Mouse (Mus musculus) kidney, adult 2 months (tissue): ENCODE measurements at regions not wholly inside any gene's neighbourhood (a gene's known extent, or its start where the extent isn't known, plus 50 kb on each side); places are given as distances from the start of the nearest gene placed in this dataset.

Experiments used
- CTCF ChIP-seq: fragments of 200-500 bp; conservative IDR thresholded peaks from 2 replicates; pipeline ENCODE4 v1.5.1; 2011; ENCODE audit warnings: low read depth, mild to moderate bottlenecking, control low read depth, low read length, moderate library complexity, mixed read lengths; ENCODE audit not compliant: insufficient read depth, insufficient read length
- POLR2A ChIP-seq: fragments of 200-500 bp; IDR thresholded peaks from one replicate; pipeline ENCODE4 v1.6.1; 2011; ENCODE audit warnings: low read depth, low read length, control low read depth

DNA sequence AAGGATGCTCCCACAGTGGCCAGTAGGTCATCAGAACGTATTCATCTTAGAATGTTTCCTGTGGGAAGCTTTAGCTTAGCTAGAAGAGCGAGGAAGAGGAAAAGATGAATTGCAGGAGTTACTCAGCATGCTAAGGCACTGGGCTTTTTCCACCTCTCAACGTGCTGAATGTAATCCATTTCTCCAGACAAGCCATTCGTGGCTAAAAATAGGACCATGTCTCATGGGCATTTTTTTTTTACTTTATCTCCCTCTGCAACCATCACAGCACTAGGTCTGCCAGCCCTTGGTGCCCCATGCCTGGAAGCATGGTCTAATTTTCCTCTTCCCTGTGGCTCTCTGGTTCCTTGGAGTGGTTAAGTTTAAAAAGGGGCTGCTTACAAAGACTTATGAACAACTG lies 235.3 kb upstream of the Zfp637 start:
- no peak for TF ChIP-seq CTCF
- no peak for TF ChIP-seq POLR2A
